Mouse (Mus musculus) liver, adult 10 weeks (tissue): ENCODE results near the gene H3f3b. TPM values are rescaled to one million over a fixed set of nuclear protein-coding genes. Genes with fewer than 3 reads are reported as not detected.

Source experiments
- polyA plus RNA-seq: library from polyadenylated mRNA; stranded (reverse); fragments of 350-450 nt; fragmentation: Illumina TruSeq; extraction: RNeasy Lipid Tissue Mini Kit (QIAGEN cat#74804); gene quantifications from one replicate; pipeline ENCODE4 v1.2.3, GENCODE M21; 2014; ENCODE audit warnings: low read depth, low replicate concordance

The H3f3b gene
- 281 TPM for polyA plus RNA-seq

GRCm38 (mm10) chr11:116027756-116028155 lies at the start of gene H3f3b:
TSS of gene H3f3b (minus strand) at chr11:116027962.

DNA sequence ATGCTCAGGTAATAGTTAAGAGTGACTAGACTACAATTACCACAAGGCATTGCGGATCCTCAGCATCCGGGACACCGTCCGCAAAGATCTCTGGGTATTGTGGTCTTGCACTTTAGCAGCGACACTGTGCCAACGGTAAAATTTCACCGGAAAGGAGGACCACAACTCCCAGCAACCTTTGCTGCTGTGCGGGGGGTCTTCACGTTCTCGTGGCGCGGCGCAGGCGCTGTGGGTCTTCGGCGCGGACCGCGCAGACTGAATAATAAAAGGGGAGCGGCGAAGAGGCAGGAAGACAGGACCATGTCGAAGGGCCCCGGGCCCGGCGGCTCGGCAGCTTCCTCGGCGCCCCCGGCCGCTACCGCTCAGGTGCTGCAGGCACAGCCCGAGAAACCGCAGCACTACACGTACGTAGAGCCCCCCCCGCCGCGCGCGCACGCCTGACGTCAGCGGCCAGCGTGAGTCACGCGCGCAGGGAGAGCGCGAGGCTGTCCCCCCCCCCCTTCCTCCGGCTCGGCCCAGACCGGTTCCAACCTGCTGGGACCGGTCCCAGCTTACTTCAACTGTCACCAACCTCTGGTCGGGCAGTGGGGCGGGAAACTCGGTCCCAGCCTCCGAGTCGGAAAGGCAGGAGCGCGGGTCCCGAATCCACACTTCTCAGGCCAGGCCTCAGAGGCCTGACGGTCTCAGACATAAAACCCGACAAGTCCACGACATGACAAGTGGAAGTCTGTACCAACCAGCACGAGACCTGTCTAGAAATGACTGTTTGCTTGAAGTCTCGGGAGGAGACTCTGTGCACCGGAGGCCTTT lies 2.5 kb upstream of the H3f3b start, which contains the start of gene Unk:
Gene Unk, plus strand, starts transcription at position 235 of the 810 bp plus-strand sequence.

GRCm38 (mm10) chr11:116012262-116012947 lies 15.4 kb downstream of the H3f3b start, which contains the start of gene Galk1:
TSS of gene Galk1 (minus strand) at chr11:116012719.

DNA sequence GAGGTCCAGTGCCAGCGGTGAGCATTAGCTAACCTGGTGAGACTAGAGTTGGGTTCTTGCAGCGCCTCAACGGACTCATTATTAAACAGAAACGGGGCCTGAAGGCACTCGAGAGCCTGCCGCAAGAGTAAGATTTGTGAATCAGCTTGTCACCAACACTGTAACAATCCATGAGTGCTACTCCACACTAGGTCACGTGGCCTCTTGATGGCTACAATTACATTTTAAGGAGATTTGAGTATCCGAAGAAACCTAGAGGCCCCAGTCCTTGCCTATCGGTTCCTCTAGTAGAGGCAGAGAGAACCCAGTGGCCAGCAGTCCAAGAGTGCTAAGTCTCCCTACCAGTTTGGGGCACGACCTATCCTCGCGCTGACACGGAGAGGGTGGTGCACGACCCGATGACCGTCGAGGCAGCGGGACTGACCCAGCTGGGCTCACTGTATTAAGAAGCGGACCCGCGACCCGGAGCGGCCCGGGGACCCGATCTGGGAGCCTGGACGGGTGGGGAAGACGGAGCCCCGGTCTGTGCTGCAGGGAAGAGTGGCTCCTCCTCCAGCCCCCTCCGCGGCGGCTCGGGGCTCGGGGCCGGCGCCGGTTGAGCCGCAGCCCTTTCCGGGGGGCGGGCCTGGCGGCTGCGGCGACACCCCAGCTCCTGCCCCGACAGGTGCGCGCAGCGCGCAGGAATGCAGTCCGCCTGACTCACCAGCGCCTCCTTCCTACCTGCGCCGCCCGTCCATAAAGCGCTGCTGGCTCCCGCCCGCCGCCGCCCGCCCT lies 53.3 kb downstream of the H3f3b start, which contains the start of gene Itgb4:
Gene Itgb4, plus strand, starts transcription at position 401 of the 774 bp plus-strand sequence.

Other genes with a start within 250 kb of the H3f3b start
- gene Caskin2, start 214.3 kb downstream of the H3f3b start, polyA plus RNA-seq: 0.26 TPM
- 1.5 TPM for gene Tsen54, start 213.2 kb downstream of the H3f3b start, polyA plus RNA-seq
- gene Llgl2, start 203.9 kb downstream of the H3f3b start, polyA plus RNA-seq: 1.5 TPM
- not detected for gene Myo15b, start 169.6 kb downstream of the H3f3b start, polyA plus RNA-seq
- gene Smim5, start 128.0 kb downstream of the H3f3b start, polyA plus RNA-seq: not detected
- gene Smim6, start 115.9 kb downstream of the H3f3b start, polyA plus RNA-seq: 0.42 TPM
- 6.3 TPM for gene Sap30bp, start 94.7 kb downstream of the H3f3b start, polyA plus RNA-seq
- 1.2 TPM for gene Recql5, start 94.5 kb downstream of the H3f3b start, polyA plus RNA-seq
- gene Itgb4, start 53.3 kb downstream of the H3f3b start, polyA plus RNA-seq: not detected
- 0.66 TPM for gene Galk1, start 15.2 kb downstream of the H3f3b start, polyA plus RNA-seq
- 0.69 TPM for gene Unk, start 2.4 kb upstream of the H3f3b start, polyA plus RNA-seq
- gene Unc13d, start 50.0 kb upstream of the H3f3b start, polyA plus RNA-seq: not detected
- 15.7 TPM for gene Wbp2, start 59.0 kb upstream of the H3f3b start, polyA plus RNA-seq
- gene Trim47, start 99.2 kb upstream of the H3f3b start, polyA plus RNA-seq: 0.34 TPM
- gene Trim65, start 103.2 kb upstream of the H3f3b start, polyA plus RNA-seq: 4.6 TPM
- gene Mrpl38, start 110.9 kb upstream of the H3f3b start, polyA plus RNA-seq: 3.9 TPM
- gene Fbf1, start 140.2 kb upstream of the H3f3b start, polyA plus RNA-seq: 2.4 TPM
- not detected for gene Ten1, start 170.9 kb upstream of the H3f3b start, polyA plus RNA-seq
- 957 TPM for gene Acox1, start 171.1 kb upstream of the H3f3b start, polyA plus RNA-seq
- not detected for gene Evpl, start 210.1 kb upstream of the H3f3b start, polyA plus RNA-seq
- 7.2 TPM for gene Srp68, start 246.3 kb upstream of the H3f3b start, polyA plus RNA-seq